Mouse (Mus musculus) adrenal gland, postnatal 10 days (tissue): Measurements from ENCODE around the gene Anapc15-ps. TPM values are rescaled to one million over a fixed set of nuclear protein-coding genes. Genes with fewer than 3 reads are reported as not detected.

Experiments
- DNase-seq: peaks from one replicate; pipeline ENCODE4 v3.0.0; 2021; ENCODE audit warnings: mixed read lengths
- total RNA-seq, 2 experiments: library from RNA; stranded (reverse); gene quantifications; 2 replicates each; pipeline ENCODE4 v1.2.3; 2021

Gene Anapc15-ps
- total RNA-seq, 2 experiments from 2014 or later: not detected

DNA sequence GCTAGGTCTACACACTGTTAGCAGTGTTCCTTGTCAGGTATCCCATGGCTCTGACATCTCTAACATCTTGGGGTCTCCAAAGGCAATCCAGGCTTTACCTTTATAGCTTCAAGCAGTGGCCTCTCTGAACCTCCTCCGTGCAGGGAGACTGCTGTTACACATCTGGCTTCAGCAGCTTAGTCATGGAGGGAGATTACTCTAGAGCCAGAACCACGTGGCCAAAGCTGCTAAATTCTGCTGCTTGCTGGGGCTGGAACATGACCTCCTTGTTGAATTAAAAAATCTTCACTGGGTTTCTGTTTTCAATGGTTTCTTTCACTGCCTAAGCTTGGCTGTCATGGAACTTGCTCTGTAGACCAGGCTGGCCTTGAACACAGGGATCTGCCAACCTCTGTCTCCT lies 44.9 kb downstream of the Anapc15-ps start:
- DNase-seq: no peak

GRCm38 (mm10) chr10:95627381-95627780 lies 45.9 kb downstream of the Anapc15-ps start:
- DNase-seq: peak; percentile 54

DNA sequence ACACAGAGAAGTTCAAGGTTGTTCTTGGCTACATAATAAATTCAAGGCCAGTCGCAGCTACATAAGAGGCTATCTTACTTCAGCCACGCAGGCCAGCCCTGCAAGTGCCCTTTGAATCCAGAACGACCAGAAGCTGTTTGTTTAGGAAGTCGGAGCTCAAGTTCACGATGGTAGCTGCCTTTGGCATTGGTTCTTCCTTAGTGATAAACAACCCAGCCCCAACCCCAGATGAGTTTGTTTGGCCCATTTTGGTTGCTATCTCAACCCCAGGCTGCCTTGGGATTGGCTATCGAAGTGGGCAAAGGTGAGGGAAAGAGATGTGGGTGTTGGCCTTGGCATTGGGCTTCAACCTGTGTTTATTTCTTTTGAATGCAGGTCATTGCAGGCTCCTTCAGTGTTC lies 48.0 kb downstream of the Anapc15-ps start:
- no peak for DNase-seq

- no peak for DNase-seq
Observed at GRCm38 (mm10) chr10:95624007-95624406, 49.2 kb downstream of the Anapc15-ps start.

DNA sequence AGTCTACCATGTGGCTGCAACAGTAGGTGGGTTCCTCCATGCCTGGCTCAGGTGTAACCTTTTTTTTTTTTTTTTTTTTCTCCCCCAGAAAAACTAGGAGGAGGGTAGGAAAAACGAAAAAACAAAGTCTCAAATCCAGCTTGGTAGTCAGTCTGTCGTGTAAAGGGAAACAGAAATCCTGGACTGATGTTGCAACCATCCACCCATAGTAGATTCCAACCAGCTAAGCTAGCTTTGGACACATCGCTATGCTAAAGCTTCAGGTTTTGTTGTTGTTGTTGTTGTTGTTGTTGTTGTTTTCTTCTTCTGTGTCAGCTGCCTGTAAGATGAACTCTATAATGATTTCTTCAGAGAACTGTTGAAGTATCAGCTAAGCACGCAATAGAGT lies 49.7 kb downstream of the Anapc15-ps start:
- DNase-seq: no peak

Other genes with a start within 250 kb of the Anapc15-ps start
- 100 to 1,000 TPM; 174 to 198 TPM for gene Mrpl42, start 171.5 kb downstream of the Anapc15-ps start, total RNA-seq
- gene Ube2n, start 158.3 kb downstream of the Anapc15-ps start, total RNA-seq: 100 to 1,000 TPM; 114 to 116 TPM
- 100 to 1,000 TPM; 106 to 108 TPM for gene Nudt4, start 109.3 kb downstream of the Anapc15-ps start, total RNA-seq
- gene Gm33543, start 169.5 kb upstream of the Anapc15-ps start, total RNA-seq: 1 to 10 TPM; 1.1 to 2.2 TPM